ENCODE assay signal across 8 mouse cellular contexts in the genomic region with DNA sequence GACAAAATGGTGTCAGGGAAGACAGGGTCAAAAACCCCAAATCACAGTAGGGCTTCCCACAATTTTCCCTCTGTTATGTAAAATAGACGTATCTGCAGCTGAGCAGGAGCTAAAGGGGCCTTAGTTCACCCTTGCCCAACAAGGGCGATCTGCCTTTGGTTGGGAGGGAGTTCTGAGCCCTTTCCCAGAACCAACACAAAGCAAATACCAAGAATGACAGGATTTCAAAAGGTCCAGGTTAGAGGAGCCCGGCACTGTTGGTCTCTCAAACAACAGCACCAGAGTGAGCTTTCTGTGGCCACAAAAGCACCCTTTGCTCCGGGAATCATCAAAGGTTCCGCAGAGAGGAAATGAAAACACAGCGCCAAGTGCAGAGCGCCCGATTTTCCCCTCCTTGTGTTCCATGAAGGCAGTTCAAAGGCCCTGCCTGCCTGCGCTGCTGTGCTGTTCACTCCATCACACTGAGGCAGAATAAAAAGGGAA. TPM values are rescaled to one million over a fixed set of nuclear protein-coding genes. Genes with fewer than 3 reads are reported as not detected.
DNase-seq lines count a peak whose midpoint lies in the region; ATAC-seq and TF ChIP-seq lines count a peak whose summit lies in the region.

No protein-coding gene starts in this region.

- H3K9me3 ChIP-seq in limb, embryonic 12.5 days, result no peaks in the 10 kb centered on the region
- H3K9me3 ChIP-seq in neural tube, embryonic 13.5 days, result no peaks in the 10 kb centered on the region

- H3K4me1 ChIP-seq in limb, embryonic 12.5 days (replicated peaks), result peaks cover 10% of the 10 kb centered on the region; the same call in 1 of the 2 replicates
- peaks cover 25% of the 10 kb centered on the region for H3K4me1 ChIP-seq in neural tube, embryonic 13.5 days (replicated peaks)

- H3K27me3 ChIP-seq in limb, embryonic 12.5 days, result no peaks in the 10 kb centered on the region
- H3K27me3 ChIP-seq in neural tube, embryonic 13.5 days, result no peaks in the 10 kb centered on the region

- H3K9ac ChIP-seq in limb, embryonic 12.5 days (replicated peaks), result no peak overlapping the region
- peak overlapping the region; percentile 22 for H3K9ac ChIP-seq in neural tube, embryonic 13.5 days

- WGBS in limb, embryonic 12.5 days, result 19% methylated on average over 9 of the region's 9 CpGs
- 6% methylated on average over 9 of the region's 9 CpGs for WGBS in neural tube, embryonic 13.5 days

- ATAC-seq in limb, embryonic 12.5 days (ENCODE audit: insufficient number of reproducible peaks, insufficient read depth, low FRiP score, low TSS enrichment, low read depth), result no peak
- ATAC-seq in neural tube, embryonic 13.5 days (ENCODE audit: low read depth), result no peak

- no peak for DNase-seq in layer of hippocampus, adult 2 months (ENCODE audit: low spot score in 2 of 2)
- no peak for DNase-seq in layer of hippocampus, adult 11-12 months (ENCODE audit: low spot score)
- DNase-seq in embryo, embryonic 9.5 days (ENCODE audit: extremely low spot score), result peak; percentile 50
- DNase-seq in spleen, postnatal 36 days (ENCODE audit: low spot score in 2 of 2), result no peak
- no peak for DNase-seq in cerebellum, adult 11 months
- DNase-seq in thymus, adult 18-20 months, result no peak

- H3K4me2 ChIP-seq in limb, embryonic 12.5 days, result peak overlapping the region; percentile 8; the same call in 1 of the 2 replicates
- peak overlapping the region; percentile 16; the same call in 1 of the 2 replicates for H3K4me2 ChIP-seq in neural tube, embryonic 13.5 days

- H3K27ac ChIP-seq in layer of hippocampus, adult 2 months, result peak overlapping the region; percentile 64
- H3K27ac ChIP-seq in limb, embryonic 12.5 days, result no peak overlapping the region
- H3K27ac ChIP-seq in neural tube, embryonic 13.5 days (replicated peaks), result peak overlapping the region; percentile 67

- H3K4me3 ChIP-seq in layer of hippocampus, adult 2 months, result no peak overlapping the region
- H3K4me3 ChIP-seq in limb, embryonic 12.5 days (replicated peaks), result no peak overlapping the region
- no peak overlapping the region for H3K4me3 ChIP-seq in neural tube, embryonic 13.5 days

- TF ChIP-seq CTCF in layer of hippocampus, adult 2 months (conservative IDR thresholded peaks at IDR 0.05), result no peak

- no peaks in the 10 kb centered on the region for H3K36me3 ChIP-seq in limb, embryonic 12.5 days
- H3K36me3 ChIP-seq in neural tube, embryonic 13.5 days, result 0 out of 2 replicates have a peak, but pooled peaks cover 8% of the 10 kb centered on the region

RNA-seq across cellular contexts. Expression of a gene that starts 57.3 kb away (rescaled TPM):
- 10 to 100 TPM; 31.6 to 34.8 TPM for total RNA-seq in layer of hippocampus, adult 2 months (2021)
- polyA plus RNA-seq in limb, embryonic 12.5 days (2016; fragmentation: Nextera tagmentation; extraction: Ambion mirVana), result 5.0 and 5.1 TPM in 2 replicates
- polyA plus RNA-seq in neural tube, embryonic 13.5 days (2015; fragmentation: Nextera tagmentation; extraction: Ambion mirVana), result 13.4 TPM in 2 replicates
